Mouse (Mus musculus) neural tube, embryonic 14.5 days (tissue): ENCODE results near the gene Slc25a31. TPM values are rescaled to one million over a fixed set of nuclear protein-coding genes. Genes with fewer than 3 reads are reported as not detected.
A peak's percentile ranks its signal among the peaks of the same experiment; 100 is the strongest.

Experiments
- ATAC-seq: fragments of 200-750 bp; cut with Nextera tagmentation; 2 replicates; pipeline ENCODE4 v1.8.0; 2017; ENCODE audit warnings: low read depth, mild to moderate bottlenecking, moderate TSS enrichment, moderate library complexity
- H3K27ac ChIP-seq: fragments of 300-500 bp; sonication (generic); 2 replicates; pipeline ENCODE4 v1.5.1; 2014; ENCODE audit warnings: low read depth, mild to moderate bottlenecking, control low read depth, low read length, moderate library complexity, mixed read lengths
- H3K27me3 ChIP-seq: fragments of 300-500 bp; sonication (generic); 2 replicates; pipeline ENCODE4 v1.6.1; 2014; ENCODE audit warnings: low read length; ENCODE audit not compliant: control insufficient read depth, insufficient read depth
- H3K36me3 ChIP-seq: fragments of 300-500 bp; sonication (generic); 2 replicates; pipeline ENCODE4 v1.6.1; 2014; ENCODE audit warnings: low read length, mixed read lengths; ENCODE audit not compliant: control insufficient read depth, insufficient read depth
- H3K4me1 ChIP-seq: fragments of 300-500 bp; sonication (generic); 2 replicates; pipeline ENCODE4 v1.6.1; 2014; ENCODE audit warnings: low read length; ENCODE audit not compliant: control insufficient read depth, insufficient read depth
- H3K4me2 ChIP-seq: fragments of 300-500 bp; sonication (generic); 2 replicates; pipeline ENCODE4 v1.6.1; 2014; ENCODE audit warnings: mild to moderate bottlenecking, low read depth, low read length, control low read depth
- H3K4me3 ChIP-seq: fragments of 300-500 bp; sonication (generic); 2 replicates; pipeline ENCODE4 v1.5.1; 2014; ENCODE audit warnings: low read depth, low read length, control low read depth, mixed read lengths
- H3K9ac ChIP-seq: fragments of 300-500 bp; sonication (generic); replicated peaks from 2 replicates; pipeline ENCODE4 v1.6.1; 2014; ENCODE audit warnings: low read depth, mild to moderate bottlenecking, control low read depth, low read length, mixed read lengths
- H3K9me3 ChIP-seq: fragments of 300-500 bp; sonication (generic); 2 replicates; pipeline ENCODE4 v1.6.1; 2016; ENCODE audit warnings: low read length; ENCODE audit not compliant: control insufficient read depth
- WGBS: fragments of 180-500 bp; shearing (Covaris S2); extraction: QIAGEN DNeasy Blood & Tissue Kit; methylation state at CpG from one replicate; pipeline ENCODE4 v1.1.7; 2014; 5-methylcytosine and 5-hydroxymethylcytosine counted together
- polyA plus RNA-seq: library from polyadenylated mRNA; unstranded; fragments of >200 nt; fragmentation: Nextera tagmentation; extraction: Ambion mirVana; gene quantifications from 2 replicates; pipeline ENCODE4 v1.2.1, GENCODE M21; 2014

The Slc25a31 gene
- polyA plus RNA-seq, 1 experiment from 2014 or later, result 0.09 TPM

GRCm38 (mm10) chr3:40682404-40682803 is 26.3 kb upstream of the Slc25a31 start:
- Histone ChIP-seq H3K27me3 (no peaks in the 10 kb centered on the region), H3K4me3 (no peak overlapping the region), H3K36me3 (no peaks in the 10 kb centered on the region), H3K9me3 (no peaks in the 10 kb centered on the region), H3K9ac (no peak overlapping the region), H3K27ac (0 out of 2 replicates have a peak overlapping the region, but pooled peaks have one; percentile 10), H3K4me2 (no peak overlapping the region), H3K4me1 (no peaks in the 10 kb centered on the region)
- 35% methylated on average over 11 of the region's 11 CpGs for WGBS
- ATAC-seq, result no peak

DNA sequence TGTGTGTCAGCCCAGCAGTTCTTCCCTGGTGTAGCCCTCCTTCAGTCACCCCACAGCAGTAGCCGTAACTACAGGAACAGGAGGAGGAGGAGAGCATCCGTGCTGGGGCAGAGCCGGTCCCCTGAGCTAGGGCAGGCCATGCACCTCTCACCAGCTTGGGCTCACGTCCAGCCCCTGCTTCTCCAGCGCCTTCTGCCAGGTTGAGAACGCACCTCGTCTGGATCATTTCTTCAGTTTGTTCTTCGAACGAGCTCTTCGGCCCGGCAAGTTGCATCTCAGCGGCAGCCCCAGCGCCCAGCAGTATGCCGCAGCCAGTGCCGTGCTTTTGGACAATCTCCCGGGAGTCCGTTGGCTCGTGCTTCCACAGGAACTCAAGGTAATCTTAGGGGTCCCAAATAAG is 25.5 kb upstream of the Slc25a31 start:
- no peak for ATAC-seq
- Histone ChIP-seq H3K4me2 (no peak overlapping the region), H3K4me1 (no peaks in the 10 kb centered on the region), H3K27me3 (no peaks in the 10 kb centered on the region), H3K9ac (no peak overlapping the region), H3K36me3 (no peaks in the 10 kb centered on the region), H3K27ac (no peak overlapping the region), H3K9me3 (no peaks in the 10 kb centered on the region), H3K4me3 (no peak overlapping the region)
- WGBS, result 90% methylated on average over 18 of the region's 18 CpGs

DNA sequence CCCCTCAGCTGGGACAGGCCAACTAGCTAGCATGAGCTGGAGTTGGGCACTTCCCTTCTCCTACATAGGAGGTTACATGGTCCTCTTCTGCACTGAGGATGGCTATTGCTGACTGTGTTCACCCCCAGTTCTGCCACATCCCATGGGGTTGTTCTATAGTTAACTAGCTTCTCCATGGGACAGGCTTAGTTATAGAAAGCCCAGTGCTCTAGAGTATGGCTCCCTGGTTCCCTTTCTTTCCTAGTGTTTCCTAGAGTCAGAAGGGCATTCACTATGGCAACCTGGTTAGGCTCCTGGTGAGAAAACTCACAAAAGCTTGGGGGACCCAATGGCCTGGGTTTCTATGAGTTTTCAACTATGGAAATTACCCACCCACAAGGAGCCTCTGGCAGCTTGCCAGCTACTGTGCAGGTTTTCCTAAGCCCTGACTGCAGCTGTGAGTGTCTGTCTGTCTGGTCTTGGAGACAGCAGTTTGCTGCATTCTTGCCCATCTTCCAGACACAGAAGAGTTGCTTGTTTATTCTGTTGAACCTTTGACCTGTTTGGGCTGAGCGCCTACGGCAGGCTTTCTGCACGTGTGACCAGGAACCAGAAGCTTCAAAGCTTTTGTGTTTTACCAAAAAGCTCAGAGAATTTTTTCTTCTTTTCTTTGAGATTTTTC is 22.7 kb upstream of the Slc25a31 start:
- no peaks in the 10 kb centered on the region for H3K9me3 ChIP-seq
- ATAC-seq, result peak; percentile 75; the same call in 1 of the 2 replicates
- 8% methylated on average over 3 of the region's 3 CpGs for WGBS
- H3K27ac ChIP-seq, result no peak overlapping the region
- H3K4me1 ChIP-seq, result no peaks in the 10 kb centered on the region
- H3K27me3 ChIP-seq, result no peaks in the 10 kb centered on the region
- no peak overlapping the region for H3K4me2 ChIP-seq
- no peaks in the 10 kb centered on the region for H3K36me3 ChIP-seq
- H3K9ac ChIP-seq, result no peak overlapping the region
- no peak overlapping the region for H3K4me3 ChIP-seq

DNA sequence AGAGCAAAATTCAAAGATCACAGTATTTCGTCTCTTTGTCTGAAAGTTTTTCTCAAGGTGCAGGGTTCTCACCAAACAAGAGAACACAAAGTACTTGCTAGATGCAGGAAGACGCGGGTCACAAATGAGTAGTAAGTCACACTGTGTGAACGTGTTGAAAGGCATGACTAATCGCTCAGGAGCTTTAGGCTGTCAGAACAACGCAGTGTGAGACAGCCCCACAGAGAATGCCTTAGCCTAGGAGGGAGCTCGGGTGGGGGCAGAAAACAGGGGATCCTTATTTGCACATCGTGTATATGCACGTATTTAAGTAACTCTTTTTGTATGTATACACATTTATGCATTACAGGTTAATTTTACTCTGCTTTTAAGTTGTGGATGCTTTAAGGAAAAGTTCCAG is 21.8 kb upstream of the Slc25a31 start:
- 21% methylated on average over 9 of the region's 9 CpGs for WGBS
- no peak overlapping the region for H3K27ac ChIP-seq
- ATAC-seq, result no peak

DNA sequence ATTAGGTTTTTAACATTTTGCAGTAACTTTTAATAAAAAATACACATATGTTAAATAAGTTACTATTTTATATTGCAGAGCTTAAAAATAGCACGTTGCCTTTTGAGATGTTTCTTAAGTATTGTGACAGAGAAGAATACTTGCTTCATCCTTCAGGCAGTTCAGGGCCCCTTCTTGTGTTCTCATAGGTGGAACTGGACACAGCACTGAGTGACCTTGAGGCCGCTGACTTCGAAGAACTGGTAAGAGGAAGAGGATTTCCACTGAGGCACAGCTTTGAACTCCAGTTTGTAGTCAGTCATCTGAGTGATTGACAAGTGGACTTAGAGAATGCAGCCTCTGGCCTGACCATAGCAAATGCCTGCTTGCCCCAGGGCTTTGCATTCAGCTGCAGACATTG is 21.1 kb upstream of the Slc25a31 start:
- no peak overlapping the region for H3K4me3 ChIP-seq
- no peak for ATAC-seq
- H3K9me3 ChIP-seq, result no peaks in the 10 kb centered on the region
- WGBS, result 72% methylated on average over 3 of the region's 3 CpGs
- H3K27ac ChIP-seq, result no peak overlapping the region
- no peak overlapping the region for H3K4me2 ChIP-seq
- H3K27me3 ChIP-seq, result no peaks in the 10 kb centered on the region
- H3K4me1 ChIP-seq, result no peaks in the 10 kb centered on the region
- H3K9ac ChIP-seq, result no peak overlapping the region
- H3K36me3 ChIP-seq, result no peaks in the 10 kb centered on the region

More for the DNA sequence above, 21.8 kb upstream of the Slc25a31 start:
- Histone ChIP-seq H3K9ac (no peak overlapping the region), H3K4me1 (no peaks in the 10 kb centered on the region), H3K4me2 (no peak overlapping the region), H3K9me3 (no peaks in the 10 kb centered on the region), H3K4me3 (no peak overlapping the region), H3K36me3 (no peaks in the 10 kb centered on the region), H3K27me3 (no peaks in the 10 kb centered on the region)

DNA sequence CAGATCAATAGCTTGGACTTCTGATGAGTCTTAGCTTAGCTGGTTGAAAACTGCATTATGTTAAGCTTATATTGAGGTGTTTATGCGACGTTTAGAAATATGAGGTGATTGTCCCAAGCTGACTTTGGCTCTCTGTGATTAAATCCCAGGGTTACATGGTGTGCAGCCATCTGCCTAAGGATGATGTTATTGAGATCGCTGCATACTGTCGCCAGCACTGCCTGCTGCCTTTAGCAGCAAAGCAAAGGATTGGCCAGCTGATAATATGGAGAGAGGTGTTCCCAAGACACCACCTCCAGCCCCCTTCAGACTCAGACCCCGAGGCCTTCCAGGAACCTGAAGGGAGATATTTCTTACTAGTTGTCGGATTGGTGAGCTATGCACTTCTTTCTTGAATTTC is 17.1 kb upstream of the Slc25a31 start:
- H3K36me3 ChIP-seq, result 0 out of 2 replicates have a peak, but pooled peaks cover 2% of the 10 kb centered on the region
- H3K9ac ChIP-seq, result no peak overlapping the region
- H3K27ac ChIP-seq, result no peak overlapping the region
- WGBS, result 79% methylated on average over 6 of the region's 6 CpGs
- no peaks in the 10 kb centered on the region for H3K27me3 ChIP-seq
- no peak overlapping the region for H3K4me3 ChIP-seq
- no peak overlapping the region for H3K4me2 ChIP-seq
- H3K9me3 ChIP-seq, result no peaks in the 10 kb centered on the region
- no peak for ATAC-seq
- no peaks in the 10 kb centered on the region for H3K4me1 ChIP-seq

GRCm38 (mm10) chr3:40693435-40693834 is 15.2 kb upstream of the Slc25a31 start:
- H3K27ac ChIP-seq, result no peak overlapping the region
- H3K4me3 ChIP-seq, result no peak overlapping the region
- H3K36me3 ChIP-seq, result 0 out of 2 replicates have a peak, but pooled peaks cover 2% of the 10 kb centered on the region
- no peak overlapping the region for H3K9ac ChIP-seq
- no peaks in the 10 kb centered on the region for H3K27me3 ChIP-seq
- no peak for ATAC-seq
- H3K9me3 ChIP-seq, result no peaks in the 10 kb centered on the region
- WGBS, result 92% methylated on average over 10 of the region's 10 CpGs
- H3K4me2 ChIP-seq, result no peak overlapping the region
- H3K4me1 ChIP-seq, result no peaks in the 10 kb centered on the region

GRCm38 (mm10) chr3:40693960-40694359 is 14.7 kb upstream of the Slc25a31 start:
- Histone ChIP-seq H3K36me3 (0 out of 2 replicates have a peak, but pooled peaks cover 2% of the 10 kb centered on the region), H3K9me3 (no peaks in the 10 kb centered on the region), H3K4me2 (no peak overlapping the region), H3K27ac (no peak overlapping the region), H3K27me3 (no peaks in the 10 kb centered on the region), H3K4me3 (no peak overlapping the region), H3K9ac (no peak overlapping the region), H3K4me1 (no peaks in the 10 kb centered on the region)
- 97% methylated on average over 7 of the region's 7 CpGs for WGBS
- ATAC-seq, result no peak

DNA sequence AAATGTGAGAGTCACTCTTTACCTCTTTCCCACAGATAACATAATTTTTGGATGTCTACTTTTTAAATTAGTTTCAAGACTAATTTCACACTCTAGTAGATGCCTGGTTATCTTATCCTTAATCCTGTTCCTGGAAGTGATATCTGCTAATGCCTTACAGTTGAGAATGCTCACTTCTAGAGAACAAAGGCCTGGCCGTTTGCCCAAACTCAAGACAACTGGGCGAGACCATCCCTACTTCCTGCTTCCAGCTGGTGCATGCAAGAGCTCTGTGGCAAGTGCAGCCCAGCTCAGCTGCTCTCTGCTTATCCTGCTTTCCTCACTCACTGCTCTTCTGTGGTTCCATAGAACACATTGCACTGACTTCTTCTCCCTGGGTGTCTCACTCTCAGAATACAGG is 14.2 kb upstream of the Slc25a31 start:
- Histone ChIP-seq H3K4me3 (no peak overlapping the region), H3K4me2 (no peak overlapping the region), H3K27me3 (no peaks in the 10 kb centered on the region), H3K27ac (no peak overlapping the region), H3K4me1 (no peaks in the 10 kb centered on the region), H3K9ac (no peak overlapping the region), H3K36me3 (0 out of 2 replicates have a peak, but pooled peaks cover 2% of the 10 kb centered on the region), H3K9me3 (no peaks in the 10 kb centered on the region)
- ATAC-seq, result no peak
- 67% methylated on average over 2 of the region's 2 CpGs for WGBS
